Mouse (Mus musculus) ES-Bruce4 (cell line): Measurements from ENCODE around the gene Dap.

Source experiments
- CTCF ChIP-seq: IDR thresholded peaks from one replicate; pipeline ENCODE4 v1.8.1; 2011; ENCODE audit warnings: low read depth, low read length
- POLR2A ChIP-seq: IDR thresholded peaks from one replicate; pipeline ENCODE4 v1.8.1; 2011; ENCODE audit warnings: low read length; ENCODE audit not compliant: insufficient read depth

DNA sequence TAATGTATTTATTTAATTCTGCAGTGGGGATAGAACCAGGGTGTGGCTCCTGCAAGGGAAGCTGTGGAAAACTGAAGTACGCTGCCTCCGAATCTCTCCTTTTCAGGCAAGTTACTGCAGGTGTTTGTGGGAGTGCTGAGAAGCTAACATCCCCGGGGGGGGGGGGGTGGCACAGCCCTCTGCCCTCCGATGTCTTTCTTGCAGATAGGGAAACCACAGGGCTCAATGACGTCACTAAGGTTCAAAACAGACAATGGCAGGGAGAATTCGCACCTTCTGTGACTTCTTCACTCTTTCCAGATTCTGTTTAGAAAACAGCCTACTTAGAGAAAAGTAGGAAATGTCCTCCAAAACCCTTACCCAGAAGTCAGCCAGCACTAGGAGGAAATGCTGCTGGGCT is 1.9 kb upstream of the Dap start:
- no peak for TF ChIP-seq CTCF
- no peak for TF ChIP-seq POLR2A
